Mouse (Mus musculus) lung, postnatal 0 days (tissue): ENCODE results near the gene Dgcr2.

Experiments used
- CTCF ChIP-seq: IDR thresholded peaks from 2 replicates; pipeline ENCODE4 v1.5.1; 2016; ENCODE audit warnings: antibody characterized with exemption, mild to moderate bottlenecking
- EP300 ChIP-seq: IDR thresholded peaks from 2 replicates; pipeline ENCODE4 v1.6.1; 2016; ENCODE audit warnings: antibody characterized with exemption, mild to moderate bottlenecking, control low read depth

DNA sequence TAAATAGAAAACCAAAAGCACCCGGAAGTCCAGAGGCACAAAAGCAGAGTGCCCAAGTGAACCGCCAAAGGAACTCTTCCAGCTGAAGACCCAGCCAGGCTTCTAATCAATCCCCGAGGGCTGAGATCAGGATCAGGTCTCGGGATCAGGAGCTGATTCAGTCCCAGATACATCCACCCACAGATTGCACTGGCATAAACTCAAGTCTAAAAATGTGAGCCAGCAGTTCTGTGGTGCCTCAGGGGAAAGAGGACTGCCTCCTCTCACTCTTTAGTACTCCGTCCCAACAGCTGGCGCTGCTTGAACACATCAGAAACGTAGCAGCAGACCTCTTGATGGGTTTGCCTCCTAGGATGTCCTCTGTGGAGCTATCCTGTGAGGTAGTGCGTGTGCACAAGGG, 81.8 kb downstream of the Dgcr2 start:
- TF ChIP-seq CTCF (no peak), EP300 (no peak)
